Comparison of ENCODE assay signal across 21 mouse cellular contexts in the genomic region with DNA sequence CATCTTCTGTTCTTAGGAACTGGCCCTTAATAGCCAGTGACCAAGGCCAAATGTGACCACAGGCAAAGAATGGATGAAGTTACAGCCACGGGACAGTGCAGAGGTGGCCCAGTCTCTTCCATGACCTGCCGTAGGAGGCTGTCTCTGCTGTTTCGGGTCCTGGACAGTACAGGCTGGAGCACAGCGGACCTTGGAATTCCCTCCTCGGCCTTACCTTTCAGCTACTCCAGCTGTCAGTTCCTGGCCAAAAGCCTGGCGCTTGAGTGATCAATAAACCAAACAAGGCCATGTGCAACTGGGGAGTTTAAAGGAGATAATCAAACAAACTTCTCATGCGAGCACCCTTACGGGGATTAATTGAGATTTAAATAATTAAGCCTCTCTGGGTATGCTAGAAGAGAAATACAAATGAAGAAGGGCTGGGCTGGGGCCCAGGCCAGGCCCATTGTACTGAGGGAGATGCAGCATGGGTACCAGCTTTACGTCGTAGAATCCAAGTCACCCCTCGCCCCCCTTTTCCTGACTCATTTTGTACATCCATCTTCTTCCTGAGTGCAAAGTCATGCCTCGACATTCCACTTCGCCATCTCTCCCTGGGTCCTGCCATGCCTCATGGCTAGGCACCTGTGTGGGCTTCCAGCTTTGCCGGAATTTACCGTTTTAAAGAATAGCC.
A peak's percentile ranks its signal among the peaks of the same experiment; 100 is the strongest.
DNase-seq lines count a peak whose midpoint lies in the region; ATAC-seq and TF ChIP-seq lines count a peak whose summit lies in the region.
"Had no signal": no experiment of that assay in that cellular context is flagged by ENCODE, and none has a peak within 500 bp of the region (broad histone marks: within the 10 kb centered on the region; RNA-seq: fewer than 3 reads in every experiment).

No protein-coding gene starts in this region.

- no peak overlapping the region for H3K27ac ChIP-seq in liver, adult 2 months (replicated peaks; ENCODE audit: insufficient read depth, low read depth, low read length)
- H3K27ac ChIP-seq in midbrain, embryonic 12.5 days (replicated peaks): no peak overlapping the region
- no peak overlapping the region for H3K27ac ChIP-seq in midbrain, embryonic 10.5 days (replicated peaks)
- H3K27ac ChIP-seq: embryonic facial prominence, embryonic 10.5 days; gastrocnemius, adult 2 months; heart, embryonic 10.5 days had no signal

- H3K4me1 ChIP-seq in liver, adult 2 months (ENCODE audit: control insufficient read depth, insufficient read depth, low read length): peaks cover 2% of the 10 kb centered on the region; the same call in 1 of the 2 replicates
- H3K4me1 ChIP-seq in midbrain, embryonic 12.5 days: no peaks in the 10 kb centered on the region
- 0 out of 2 replicates have a peak, but pooled peaks cover 8% of the 10 kb centered on the region for H3K4me1 ChIP-seq in midbrain, embryonic 10.5 days
- H3K4me1 ChIP-seq: embryonic facial prominence, embryonic 10.5 days; heart, embryonic 10.5 days had no signal

- 40% methylated on average over 15 of the region's 15 CpGs for WGBS in liver, adult 2 months
- 68% methylated on average over 15 of the region's 15 CpGs for WGBS in midbrain, embryonic 12.5 days
- 79% methylated on average over 15 of the region's 15 CpGs for WGBS in midbrain, embryonic 10.5 days

- no peaks in the 10 kb centered on the region for H3K36me3 ChIP-seq in liver, adult 2 months (ENCODE audit: control insufficient read depth, insufficient read depth, low read length)
- H3K36me3 ChIP-seq in midbrain, embryonic 12.5 days: no peaks in the 10 kb centered on the region
- no peaks in the 10 kb centered on the region for H3K36me3 ChIP-seq in midbrain, embryonic 10.5 days
- H3K36me3 ChIP-seq: embryonic facial prominence, embryonic 10.5 days; G1E; heart, embryonic 10.5 days had no signal

- peak; percentile 65 for DNase-seq in heart, adult 11 months
- no peak for DNase-seq in heart, adult 8-10 months (ENCODE audit: low spot score)
- peak; percentile 87 for DNase-seq in liver, adult 2 months (ENCODE audit: extremely low read depth, low read depth, low spot score)
- DNase-seq in liver: no peak
- no peak for DNase-seq in midbrain, embryonic 10.5 days (ENCODE audit: low spot score)
- no peak for DNase-seq in right cerebral cortex, adult 2 months (ENCODE audit: low spot score in 2 of 2)
- DNase-seq: adrenal gland, adult 8-10 months; adrenal gland, postnatal 36 days; B cell, adult 2 months; cerebellum, adult 2 months; cerebellum, postnatal 10 days; gastrocnemius, adult 2 months; gastrocnemius, postnatal 25 days; heart, postnatal 10 days; heart, postnatal 4 days had no signal

- no peak overlapping the region for H3K4me3 ChIP-seq in liver, adult 2 months (ENCODE audit: insufficient read depth, low read depth, low read length)
- no peak overlapping the region for H3K4me3 ChIP-seq in midbrain, embryonic 12.5 days
- no peak overlapping the region for H3K4me3 ChIP-seq in midbrain, embryonic 10.5 days
- H3K4me3 ChIP-seq: embryonic facial prominence, embryonic 10.5 days; gastrocnemius, adult 2 months; heart, embryonic 10.5 days had no signal

- no peak for TF ChIP-seq POLR2A in liver, adult 2 months (IDR thresholded peaks at IDR 0.05; ENCODE audit: extremely low read depth, insufficient read depth, low read length)

- H3K9me3 ChIP-seq in midbrain, embryonic 12.5 days: no peaks in the 10 kb centered on the region
- no peaks in the 10 kb centered on the region for H3K9me3 ChIP-seq in midbrain, embryonic 10.5 days (replicated peaks)
- H3K9me3 ChIP-seq: embryonic facial prominence, embryonic 10.5 days; G1E; heart, embryonic 10.5 days had no signal

- no peak for TF ChIP-seq CTCF in liver, adult 2 months (IDR thresholded peaks at IDR 0.05; ENCODE audit: low read depth, low read length)

- no peaks in the 10 kb centered on the region for H3K79me2 ChIP-seq in liver, adult 2 months (ENCODE audit: control insufficient read depth, insufficient read depth, low read length)

- peaks cover 3% of the 10 kb centered on the region; the same call in 1 of the 2 replicates for H3K27me3 ChIP-seq in liver, adult 2 months (ENCODE audit: control insufficient read depth, insufficient read depth, low read length)
- no peaks in the 10 kb centered on the region for H3K27me3 ChIP-seq in midbrain, embryonic 12.5 days
- no peaks in the 10 kb centered on the region for H3K27me3 ChIP-seq in midbrain, embryonic 10.5 days (ENCODE audit: low read depth, poor library complexity, severe bottlenecking)

- H3K4me2 ChIP-seq in midbrain, embryonic 12.5 days (replicated peaks): no peak overlapping the region

- H3K9ac ChIP-seq in liver, adult 2 months (ENCODE audit: low read depth, low read length): no peak overlapping the region
- H3K9ac ChIP-seq in midbrain, embryonic 12.5 days (replicated peaks): no peak overlapping the region

- ATAC-seq in midbrain, embryonic 12.5 days (ENCODE audit: low FRiP score, low read depth): peak; percentile 63
- ATAC-seq: CD4-positive, CD25-positive, alpha-beta regulatory T cell, adult 4 months; forebrain, embryonic 14.5 days had no signal

Comparison
In these comparisons a context has a peak if more than half of its experiments do, and no peak if none do; other contexts are left out.
1. DNase-seq: peak in heart, adult 11 months (single experiment) and liver, adult 2 months (single experiment); none in heart, adult 8-10 months (single experiment), liver (single experiment), midbrain, embryonic 10.5 days (single experiment) and right cerebral cortex, adult 2 months (0 of 2).